Mouse (Mus musculus) olfactory bulb, adult 2 months (tissue): Measurements from ENCODE around the gene Abhd14b.

Experiments used
- CTCF ChIP-seq: fragments of 200-500 bp; IDR thresholded peaks from 2 replicates; pipeline ENCODE4 v1.5.1; 2012; ENCODE audit warnings: low read depth, mild to moderate bottlenecking, low read length, moderate library complexity; ENCODE audit not compliant: insufficient read depth
- POLR2A ChIP-seq: fragments of 200-500 bp; IDR thresholded peaks from 2 replicates; pipeline ENCODE4 v1.6.1; 2012; ENCODE audit warnings: mild to moderate bottlenecking, low read depth, low read length, moderate library complexity; ENCODE audit not compliant: insufficient read depth

DNA sequence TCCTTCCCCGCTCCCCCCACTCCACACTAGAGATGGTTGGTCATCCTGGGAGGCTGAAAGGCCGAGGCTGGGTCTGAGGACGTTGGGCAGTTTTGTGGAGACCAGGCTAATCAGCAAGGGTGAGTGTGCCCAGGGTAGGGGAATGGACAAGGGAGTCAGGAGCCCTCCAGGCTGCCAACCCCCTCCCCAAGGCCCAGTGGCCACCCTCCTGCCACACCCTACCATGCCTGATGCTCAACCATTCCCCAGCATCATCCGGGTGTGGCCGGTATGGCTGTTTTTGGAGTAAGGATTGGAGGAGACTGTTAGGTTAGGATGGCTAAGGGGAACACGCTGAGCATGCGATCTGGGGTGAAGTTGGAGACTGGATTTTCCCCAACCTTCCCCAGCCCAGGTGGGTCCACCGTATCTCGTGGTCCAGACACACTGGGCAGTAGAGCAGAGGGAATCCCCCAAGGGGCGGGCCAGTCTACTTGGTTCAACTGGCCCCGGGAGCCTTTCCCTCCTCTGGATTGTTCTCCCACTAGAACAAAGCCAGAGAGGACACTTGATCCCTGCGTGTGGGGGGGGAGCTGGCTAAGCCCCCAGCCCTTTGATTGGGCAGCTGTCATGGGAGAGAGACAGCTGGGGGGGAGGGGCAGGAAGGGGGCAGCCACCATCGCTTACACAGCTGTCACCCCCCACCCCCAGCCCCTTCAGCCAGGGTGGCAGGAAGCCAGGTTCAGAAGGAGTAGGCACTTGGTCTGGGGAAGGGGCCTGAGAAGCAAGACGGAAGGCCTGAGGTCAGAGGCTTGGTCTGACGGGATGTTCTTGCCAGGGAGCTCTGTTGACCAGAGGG, 9.3 kb downstream of the Abhd14b start:
- TF ChIP-seq CTCF, result no peak
- TF ChIP-seq POLR2A, result no peak
